22 mouse cellular contexts compared by ENCODE assay signal in the genomic region with DNA sequence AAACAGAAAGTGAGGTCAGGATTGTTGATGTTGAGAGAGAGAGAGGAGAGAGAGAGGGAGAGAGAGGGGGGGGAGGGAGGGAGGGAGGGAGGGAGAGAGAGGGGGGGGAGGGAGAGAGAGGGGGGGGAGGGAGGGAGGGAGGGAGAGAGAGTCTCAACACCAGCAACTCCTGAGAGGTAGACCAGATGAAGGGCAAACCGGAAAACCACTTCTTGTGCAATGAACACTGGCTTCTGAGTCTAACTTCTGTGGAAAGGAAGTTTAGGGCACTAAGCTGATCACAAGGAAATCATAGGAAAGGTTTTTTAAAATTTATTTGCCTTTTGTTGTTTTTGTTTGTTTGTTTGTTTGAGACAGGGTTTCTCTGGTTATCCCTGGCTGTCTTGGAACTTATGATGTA.
"Had no signal": no experiment of that assay in that cellular context is flagged by ENCODE, and none has a peak within 500 bp of the region (broad histone marks: within the 10 kb centered on the region; RNA-seq: fewer than 3 reads in every experiment).

No protein-coding gene starts in this region.

- DNase-seq: heart, postnatal 10 days; heart, postnatal 14 days; heart, postnatal 36 days; heart, postnatal 4 days; kidney, adult 11 months; kidney, adult 18-20 months; kidney, adult 2 months; kidney, adult 8-10 months; kidney, adult 9 months; kidney, postnatal 10 days; kidney, postnatal 14 days; kidney, postnatal 25 days; kidney, postnatal 36 days; kidney, postnatal 4 days; layer of hippocampus, adult 9-11 months; layer of hippocampus, postnatal 36 days had no signal

- ATAC-seq: hindbrain, embryonic 16.5 days; hindbrain, postnatal 0 days; inflammation-experienced regulatory T-cells, adult 6 months; intestine, embryonic 15.5 days; intestine, embryonic 16.5 days; intestine, postnatal 0 days had no signal
